Mouse (Mus musculus) olfactory bulb, adult 2 months (tissue): ENCODE data around the gene Pou3f1. TPM values are rescaled to one million over a fixed set of nuclear protein-coding genes. Genes with fewer than 3 reads are reported as not detected.

Source experiments
- H3K27ac ChIP-seq: fragments of 200-500 bp; 2 replicates; pipeline ENCODE4 v1.5.1; 2012; ENCODE audit warnings: low read depth, low read length; ENCODE audit not compliant: insufficient read depth
- H3K4me1 ChIP-seq: fragments of 200-500 bp; 2 replicates; pipeline ENCODE4 v1.6.1; 2012; ENCODE audit warnings: low read length; ENCODE audit not compliant: control insufficient read depth, insufficient read depth
- H3K4me3 ChIP-seq: fragments of 200-500 bp; 2 replicates; pipeline ENCODE4 v1.5.1; 2012; ENCODE audit warnings: mild to moderate bottlenecking, low read depth, low read length, moderate library complexity; ENCODE audit not compliant: insufficient read depth
- CTCF ChIP-seq: fragments of 200-500 bp; IDR thresholded peaks from 2 replicates; pipeline ENCODE4 v1.5.1; 2012; ENCODE audit warnings: low read depth, mild to moderate bottlenecking, low read length, moderate library complexity; ENCODE audit not compliant: insufficient read depth
- POLR2A ChIP-seq: fragments of 200-500 bp; IDR thresholded peaks from 2 replicates; pipeline ENCODE4 v1.6.1; 2012; ENCODE audit warnings: mild to moderate bottlenecking, low read depth, low read length, moderate library complexity; ENCODE audit not compliant: insufficient read depth
- WGBS: fragments of 180-500 bp; shearing (Covaris S2); methylation state at CpG from one replicate; pipeline ENCODE4 v1.1.7; 2018; 5-methylcytosine and 5-hydroxymethylcytosine counted together
- polyA plus RNA-seq: library from polyadenylated mRNA; stranded (reverse); fragments of >200 nt; gene quantifications from 2 replicates; pipeline ENCODE4 v1.2.4, GENCODE M21; 2012; ENCODE audit warnings: low replicate concordance; ENCODE audit not compliant: missing spikeins, insufficient read depth, insufficient read length

Pou3f1 gene
- polyA plus RNA-seq, 1 experiment, result not detected

GRCm38 (mm10) chr4:124647909-124648308, 8.7 kb upstream of the Pou3f1 start:
- Histone ChIP-seq H3K4me1 (peaks cover 8% of the 10 kb centered on the region), H3K27ac (no peak overlapping the region), H3K4me3 (no peak overlapping the region)
- 75% methylated on average over 5 of the region's 5 CpGs for WGBS
- no peak for TF ChIP-seq POLR2A
- no peak for TF ChIP-seq CTCF

GRCm38 (mm10) chr4:124652886-124653285, 3.7 kb upstream of the Pou3f1 start:
- 19% methylated on average over 9 of the region's 9 CpGs for WGBS
- Histone ChIP-seq H3K4me1 (peaks cover 20% of the 10 kb centered on the region), H3K4me3 (no peak overlapping the region), H3K27ac (no peak overlapping the region)
- no peak for TF ChIP-seq CTCF
- no peak for TF ChIP-seq POLR2A

- Histone ChIP-seq H3K4me3 (peak overlapping the region; percentile 58), H3K27ac (no peak overlapping the region), H3K4me1 (peaks cover 25% of the 10 kb centered on the region)
- TF ChIP-seq POLR2A, result no peak
- no peak for TF ChIP-seq CTCF
- under 1% methylated on average over 90 of the region's 92 CpGs for WGBS
Observed at GRCm38 (mm10) chr4:124656854-124657650, 445 bp downstream of the Pou3f1 start.

- no peak overlapping the region for H3K27ac ChIP-seq
- peaks cover 19% of the 10 kb centered on the region for H3K4me1 ChIP-seq
- TF ChIP-seq POLR2A, result no peak
- TF ChIP-seq CTCF, result no peak
- H3K4me3 ChIP-seq, result peak overlapping the region; percentile 58
- WGBS, result 2% methylated on average over 61 of the region's 61 CpGs
Observed at GRCm38 (mm10) chr4:124657781-124658180, 1.2 kb downstream of the Pou3f1 start.

GRCm38 (mm10) chr4:124658412-124658851, 1.8 kb downstream of the Pou3f1 start:
- H3K4me1 ChIP-seq, result peaks cover 15% of the 10 kb centered on the region
- no peak overlapping the region for H3K27ac ChIP-seq
- under 1% methylated on average over 39 of the region's 39 CpGs for WGBS
- TF ChIP-seq POLR2A (no peak), CTCF (no peak)
- peak overlapping the region; percentile 58 for H3K4me3 ChIP-seq

GRCm38 (mm10) chr4:124659251-124660217, 2.9 kb downstream of the Pou3f1 start:
- whole genome bisulfite sequencing, result 10% methylated on average over 68 of the region's 68 CpGs
- no peak for TF ChIP-seq CTCF
- TF ChIP-seq POLR2A, result no peak
- Histone ChIP-seq H3K27ac (no peak overlapping the region), H3K4me1 (peaks cover 18% of the 10 kb centered on the region), H3K4me3 (peak overlapping the region; percentile 8)

- WGBS, result 84% methylated on average over 3 of the region's 3 CpGs
- no peak for TF ChIP-seq POLR2A
- no peak for TF ChIP-seq CTCF
- H3K4me1 ChIP-seq, result peaks cover 22% of the 10 kb centered on the region
- no peak overlapping the region for H3K4me3 ChIP-seq
- H3K27ac ChIP-seq, result no peak overlapping the region
Observed at GRCm38 (mm10) chr4:124660603-124661002, 4.0 kb downstream of the Pou3f1 start.

- Histone ChIP-seq H3K4me3 (no peak overlapping the region), H3K4me1 (peaks cover 18% of the 10 kb centered on the region), H3K27ac (no peak overlapping the region)
- TF ChIP-seq POLR2A, result no peak
- TF ChIP-seq CTCF, result no peak
- 81% methylated on average over 3 of the region's 3 CpGs for whole genome bisulfite sequencing
Observed at GRCm38 (mm10) chr4:124663034-124663433, 6.4 kb downstream of the Pou3f1 start.
